Mouse (Mus musculus): Measurements from ENCODE around the gene Chit1. TPM values are rescaled to one million over a fixed set of nuclear protein-coding genes. Genes with fewer than 3 reads are reported as not detected.

Gene Chit1
- polyA plus RNA-seq, 1 experiment from 2014 or later, result 0.15 TPM

DNA sequence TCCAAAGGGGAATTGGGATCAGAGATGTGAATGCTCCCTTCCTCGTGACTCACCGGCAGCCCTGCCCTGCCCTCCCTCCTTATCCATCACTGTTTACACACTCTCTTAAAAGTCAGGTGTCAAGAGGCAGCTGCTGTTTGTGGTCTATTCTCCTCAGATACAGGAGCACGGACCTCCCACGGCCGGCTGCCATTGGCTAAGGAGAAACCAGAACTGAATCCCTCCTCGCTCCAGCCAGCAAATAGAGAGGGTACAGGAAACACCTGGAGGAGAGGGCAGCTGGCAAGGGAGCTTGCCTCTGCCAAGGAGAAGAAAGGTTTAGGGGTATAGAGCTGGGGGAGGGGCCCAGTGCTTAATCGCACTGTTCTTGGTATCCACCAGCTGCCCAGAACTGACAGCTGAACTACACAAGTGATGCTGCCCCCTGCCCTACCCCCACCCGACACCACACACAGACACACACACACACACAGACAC lies 43.9 kb upstream of the Chit1 start:
- H3K27me3 ChIP-seq (ENCODE audit: control insufficient read depth, insufficient read depth, low read length), result no peaks in the 10 kb centered on the region
- 0 out of 2 replicates have a peak overlapping the region, but pooled peaks have one; percentile 24 for H3K9ac ChIP-seq (ENCODE audit: low read length)
- peaks cover 56% of the 10 kb centered on the region for H3K4me1 ChIP-seq (ENCODE audit: control insufficient read depth, insufficient read depth, low read length)
- H3K9me3 ChIP-seq (ENCODE audit: control insufficient read depth, low read length), result no peaks in the 10 kb centered on the region
- H3K4me2 ChIP-seq (ENCODE audit: low read depth), result no peak overlapping the region
- peak overlapping the region; percentile 24 for H3K27ac ChIP-seq (ENCODE audit: low read depth, low read length)
- no peak for ATAC-seq (ENCODE audit: insufficient read depth, low FRiP score, low TSS enrichment)
- H3K36me3 ChIP-seq (ENCODE audit: control insufficient read depth, insufficient read depth, low read length), result no peaks in the 10 kb centered on the region
- 10% methylated on average over 8 of the region's 8 CpGs for WGBS
- no peak overlapping the region for H3K4me3 ChIP-seq (ENCODE audit: low read depth, low read length)
- no peak for DNase-seq (ENCODE audit: low spot score)

DNA sequence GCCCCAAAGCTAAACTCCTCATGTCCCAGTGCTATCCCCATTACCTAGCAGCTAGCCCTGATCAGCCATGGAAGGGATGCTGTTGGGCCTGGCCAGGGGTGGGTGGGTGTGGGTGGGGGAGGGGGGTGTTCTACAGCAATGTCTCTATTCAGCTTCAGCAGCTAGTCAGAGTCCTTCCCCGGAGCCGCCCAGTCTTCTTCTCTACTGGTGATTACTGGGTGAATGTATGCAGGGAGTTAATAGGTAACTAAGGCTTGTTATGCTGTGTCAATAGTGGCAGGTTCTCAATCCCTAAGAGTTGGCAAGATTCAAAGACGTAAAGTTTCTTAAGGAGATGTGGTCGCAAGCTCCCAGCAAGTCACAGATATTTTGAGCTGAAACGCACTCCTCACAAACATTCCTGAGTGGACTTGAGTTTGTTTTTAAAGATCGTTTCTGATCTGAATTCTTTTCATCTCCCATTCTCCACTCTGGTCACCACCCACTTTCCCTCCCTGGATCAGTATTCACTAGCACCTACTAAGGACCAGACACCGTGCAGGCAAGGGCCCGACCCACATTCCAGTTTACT lies 40.9 kb upstream of the Chit1 start:
- no peak overlapping the region for H3K4me3 ChIP-seq (ENCODE audit: low read depth, low read length)
- no peaks in the 10 kb centered on the region for H3K27me3 ChIP-seq (ENCODE audit: control insufficient read depth, insufficient read depth, low read length)
- no peak overlapping the region for H3K9ac ChIP-seq (ENCODE audit: low read length)
- H3K9me3 ChIP-seq (ENCODE audit: control insufficient read depth, low read length), result no peaks in the 10 kb centered on the region
- no peaks in the 10 kb centered on the region for H3K36me3 ChIP-seq (ENCODE audit: control insufficient read depth, insufficient read depth, low read length)
- peak overlapping the region; percentile 81; the same call in 1 of the 2 replicates for H3K27ac ChIP-seq (ENCODE audit: low read depth, low read length)
- ATAC-seq (ENCODE audit: insufficient read depth, low FRiP score, low TSS enrichment) (no peak), DNase-seq (ENCODE audit: low spot score) (no peak)
- 54% methylated on average over 8 of the region's 8 CpGs for whole genome bisulfite sequencing
- H3K4me2 ChIP-seq (ENCODE audit: low read depth), result no peak overlapping the region
- H3K4me1 ChIP-seq (ENCODE audit: control insufficient read depth, insufficient read depth, low read length), result peaks cover 39% of the 10 kb centered on the region

GRCm38 (mm10) chr1:134071411-134072018 lies 39.5 kb upstream of the Chit1 start:
- DNase-seq (ENCODE audit: low spot score) (no peak), ATAC-seq (ENCODE audit: insufficient read depth, low FRiP score, low TSS enrichment) (peak; percentile 35; the same call in 1 of the 2 replicates)
- Histone ChIP-seq H3K4me3 (ENCODE audit: low read depth, low read length) (no peak overlapping the region), H3K36me3 (ENCODE audit: control insufficient read depth, insufficient read depth, low read length) (no peaks in the 10 kb centered on the region), H3K27me3 (ENCODE audit: control insufficient read depth, insufficient read depth, low read length) (no peaks in the 10 kb centered on the region), H3K9me3 (ENCODE audit: control insufficient read depth, low read length) (no peaks in the 10 kb centered on the region), H3K4me2 (ENCODE audit: low read depth) (no peak overlapping the region), H3K4me1 (ENCODE audit: control insufficient read depth, insufficient read depth, low read length) (peaks cover 37% of the 10 kb centered on the region), H3K27ac (ENCODE audit: low read depth, low read length) (peak overlapping the region; percentile 81), H3K9ac (ENCODE audit: low read length) (peak overlapping the region; percentile 20; the same call in 1 of the 2 replicates)
- 28% methylated on average over 10 of the region's 10 CpGs for WGBS

DNA sequence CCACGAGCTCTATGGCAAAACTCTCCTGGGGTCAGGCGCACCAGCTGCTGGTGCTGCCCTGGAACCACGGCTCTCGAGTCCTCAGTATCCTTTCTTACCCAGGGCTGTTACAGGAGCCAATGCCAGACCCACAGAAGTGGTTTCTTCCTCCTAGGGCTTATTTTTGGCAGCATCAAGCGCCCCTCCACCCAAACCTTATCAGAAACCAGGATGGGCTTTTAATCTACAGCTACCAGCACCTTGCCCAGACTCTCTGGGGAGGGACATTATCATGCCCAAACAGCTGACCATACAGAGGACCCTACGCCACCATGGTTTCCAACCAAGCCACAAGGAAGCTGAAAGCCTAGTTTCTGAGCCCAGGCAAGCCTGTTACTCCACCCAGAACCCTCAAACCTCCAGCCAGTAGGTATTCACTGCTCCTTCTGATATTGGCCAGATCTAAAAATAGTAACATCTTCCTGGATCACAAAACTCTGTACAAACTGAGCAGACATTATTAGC lies 37.9 kb upstream of the Chit1 start:
- Histone ChIP-seq H3K9ac (ENCODE audit: low read length) (no peak overlapping the region), H3K4me1 (ENCODE audit: control insufficient read depth, insufficient read depth, low read length) (peaks cover 32% of the 10 kb centered on the region), H3K9me3 (ENCODE audit: control insufficient read depth, low read length) (no peaks in the 10 kb centered on the region), H3K27me3 (ENCODE audit: control insufficient read depth, insufficient read depth, low read length) (no peaks in the 10 kb centered on the region), H3K4me3 (ENCODE audit: low read depth, low read length) (no peak overlapping the region), H3K4me2 (ENCODE audit: low read depth) (no peak overlapping the region), H3K27ac (ENCODE audit: low read depth, low read length) (0 out of 2 replicates have a peak overlapping the region, but pooled peaks have one; percentile 81), H3K36me3 (ENCODE audit: control insufficient read depth, insufficient read depth, low read length) (0 out of 2 replicates have a peak, but pooled peaks cover 3% of the 10 kb centered on the region)
- 80% methylated on average over 6 of the region's 6 CpGs for WGBS
- DNase-seq (ENCODE audit: low spot score), result no peak
- no peak for ATAC-seq (ENCODE audit: insufficient read depth, low FRiP score, low TSS enrichment)

GRCm38 (mm10) chr1:134073658-134074057 lies 37.4 kb upstream of the Chit1 start:
- H3K36me3 ChIP-seq (ENCODE audit: control insufficient read depth, insufficient read depth, low read length), result 0 out of 2 replicates have a peak, but pooled peaks cover 3% of the 10 kb centered on the region
- no peaks in the 10 kb centered on the region for H3K27me3 ChIP-seq (ENCODE audit: control insufficient read depth, insufficient read depth, low read length)
- H3K9me3 ChIP-seq (ENCODE audit: control insufficient read depth, low read length), result no peaks in the 10 kb centered on the region
- peaks cover 32% of the 10 kb centered on the region for H3K4me1 ChIP-seq (ENCODE audit: control insufficient read depth, insufficient read depth, low read length)
- ATAC-seq (ENCODE audit: insufficient read depth, low FRiP score, low TSS enrichment), result no peak
- 0 out of 2 replicates have a peak overlapping the region, but pooled peaks have one; percentile 30 for H3K27ac ChIP-seq (ENCODE audit: low read depth, low read length)
- no peak overlapping the region for H3K4me3 ChIP-seq (ENCODE audit: low read depth, low read length)
- no peak overlapping the region for H3K4me2 ChIP-seq (ENCODE audit: low read depth)
- no peak overlapping the region for H3K9ac ChIP-seq (ENCODE audit: low read length)
- 62% methylated on average over 1 of the region's 1 CpGs for WGBS
- DNase-seq (ENCODE audit: low spot score), result no peak

DNA sequence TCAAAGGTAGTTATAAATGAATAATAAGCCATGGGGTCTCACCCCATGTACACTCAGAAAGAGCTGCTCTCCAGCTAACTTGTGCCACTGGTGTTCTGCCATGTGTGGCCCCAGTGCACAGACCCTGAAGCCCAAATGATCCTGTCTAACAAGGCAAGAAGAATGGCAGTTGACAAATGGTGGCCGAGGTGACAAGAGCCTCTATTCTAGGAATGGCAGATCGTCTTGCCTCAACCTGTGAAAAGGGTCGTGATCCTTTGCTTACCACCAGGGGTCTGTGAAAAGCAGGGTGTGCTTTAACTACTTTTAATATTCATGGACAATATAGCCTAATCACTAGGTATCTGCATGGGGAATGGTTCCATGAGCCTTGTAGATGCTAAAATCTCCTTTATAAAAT lies 36.9 kb upstream of the Chit1 start:
- Histone ChIP-seq H3K9me3 (ENCODE audit: control insufficient read depth, low read length) (no peaks in the 10 kb centered on the region), H3K4me3 (ENCODE audit: low read depth, low read length) (no peak overlapping the region), H3K36me3 (ENCODE audit: control insufficient read depth, insufficient read depth, low read length) (0 out of 2 replicates have a peak, but pooled peaks cover 3% of the 10 kb centered on the region), H3K27ac (ENCODE audit: low read depth, low read length) (no peak overlapping the region), H3K4me1 (ENCODE audit: control insufficient read depth, insufficient read depth, low read length) (peaks cover 32% of the 10 kb centered on the region), H3K9ac (ENCODE audit: low read length) (no peak overlapping the region), H3K27me3 (ENCODE audit: control insufficient read depth, insufficient read depth, low read length) (no peaks in the 10 kb centered on the region), H3K4me2 (ENCODE audit: low read depth) (no peak overlapping the region)
- no peak for ATAC-seq (ENCODE audit: insufficient read depth, low FRiP score, low TSS enrichment)
- WGBS, result 39% methylated on average over 3 of the region's 3 CpGs
- no peak for DNase-seq (ENCODE audit: low spot score)

DNA sequence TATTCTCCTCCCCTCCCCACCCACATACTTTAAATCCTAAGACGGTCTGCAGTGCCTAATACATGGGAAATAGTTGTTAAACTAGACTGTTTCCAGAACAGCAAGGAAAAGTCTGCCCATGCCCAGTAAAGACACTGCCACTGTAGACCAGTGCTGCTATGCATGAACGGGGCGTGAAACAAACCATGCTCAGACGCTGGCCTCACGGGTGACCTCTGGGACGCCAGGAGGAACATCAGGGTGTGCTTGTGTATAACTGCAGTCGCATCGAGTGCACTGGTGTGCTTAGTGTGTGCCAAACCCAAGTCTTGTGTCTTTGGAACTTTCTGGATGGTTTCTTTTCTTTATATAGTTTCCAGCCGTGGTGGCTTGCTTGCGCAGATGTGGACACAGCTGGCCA lies 36.4 kb upstream of the Chit1 start:
- H3K9ac ChIP-seq (ENCODE audit: low read length), result no peak overlapping the region
- H3K27me3 ChIP-seq (ENCODE audit: control insufficient read depth, insufficient read depth, low read length), result no peaks in the 10 kb centered on the region
- no peak overlapping the region for H3K27ac ChIP-seq (ENCODE audit: low read depth, low read length)
- no peak overlapping the region; the same call in 1 of the 2 replicates for H3K4me2 ChIP-seq (ENCODE audit: low read depth)
- WGBS, result 70% methylated on average over 10 of the region's 10 CpGs
- no peaks in the 10 kb centered on the region for H3K9me3 ChIP-seq (ENCODE audit: control insufficient read depth, low read length)
- DNase-seq (ENCODE audit: low spot score), result no peak
- H3K4me3 ChIP-seq (ENCODE audit: low read depth, low read length), result no peak overlapping the region
- 0 out of 2 replicates have a peak, but pooled peaks cover 3% of the 10 kb centered on the region for H3K36me3 ChIP-seq (ENCODE audit: control insufficient read depth, insufficient read depth, low read length)
- peaks cover 35% of the 10 kb centered on the region for H3K4me1 ChIP-seq (ENCODE audit: control insufficient read depth, insufficient read depth, low read length)
- ATAC-seq (ENCODE audit: insufficient read depth, low FRiP score, low TSS enrichment), result no peak

DNA sequence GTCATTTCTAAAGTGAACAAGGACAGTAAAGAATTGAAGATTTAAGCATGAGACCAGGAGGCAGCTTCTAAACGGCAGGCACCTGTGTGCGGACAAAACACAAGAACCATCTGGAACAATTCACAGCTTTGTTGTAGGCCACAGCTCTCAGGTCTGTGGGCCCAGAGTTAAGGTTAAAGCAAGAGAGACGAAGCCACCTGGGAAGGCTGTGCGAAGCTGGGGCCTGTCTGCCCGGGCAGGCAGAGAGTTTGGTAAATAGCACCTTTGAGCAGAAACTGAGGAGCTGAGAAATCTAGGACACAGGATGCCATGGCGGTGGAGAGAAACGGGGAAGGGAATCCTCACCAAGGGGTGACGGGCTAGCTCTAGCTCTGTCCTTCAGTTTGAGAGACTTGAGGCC lies 35.5 kb upstream of the Chit1 start:
- peak overlapping the region; percentile 46 for H3K4me2 ChIP-seq (ENCODE audit: low read depth)
- WGBS, result 87% methylated on average over 8 of the region's 8 CpGs
- H3K9ac ChIP-seq (ENCODE audit: low read length), result peak overlapping the region; percentile 8; the same call in 1 of the 2 replicates
- H3K4me3 ChIP-seq (ENCODE audit: low read depth, low read length), result peak overlapping the region; percentile 70
- DNase-seq (ENCODE audit: low spot score) (no peak), ATAC-seq (ENCODE audit: insufficient read depth, low FRiP score, low TSS enrichment) (no peak)
- H3K9me3 ChIP-seq (ENCODE audit: control insufficient read depth, low read length), result no peaks in the 10 kb centered on the region
- peaks cover 35% of the 10 kb centered on the region for H3K4me1 ChIP-seq (ENCODE audit: control insufficient read depth, insufficient read depth, low read length)
- H3K27ac ChIP-seq (ENCODE audit: low read depth, low read length), result peak overlapping the region; percentile 60
- H3K27me3 ChIP-seq (ENCODE audit: control insufficient read depth, insufficient read depth, low read length), result no peaks in the 10 kb centered on the region
- 0 out of 2 replicates have a peak, but pooled peaks cover 3% of the 10 kb centered on the region for H3K36me3 ChIP-seq (ENCODE audit: control insufficient read depth, insufficient read depth, low read length)
